Mouse (Mus musculus): ENCODE measurements around the gene 4931406C07Rik.

GRCm38 (mm10) chr9:15307257-15307656 lies 1.0 kb upstream of the 4931406C07Rik start:
- TF ChIP-seq CTCF (conservative IDR thresholded peaks at IDR 0.05 in 1 of 2, IDR thresholded peaks at IDR 0.05 in 1 of 2; ENCODE audit: low read depth in 2 of 2, low read length in 2 of 2): no peak
- TF ChIP-seq ETS1 (conservative IDR thresholded peaks at IDR 0.05; ENCODE audit: low read depth, low read length): no peak
- TF ChIP-seq ZNF384 (IDR thresholded peaks at IDR 0.05; ENCODE audit: low read depth, low read length): no peak
- TF ChIP-seq EP300 (IDR thresholded peaks at IDR 0.05; ENCODE audit: low read length): no peak
- TF ChIP-seq UBTF (IDR thresholded peaks at IDR 0.05; ENCODE audit: low read depth, low read length): no peak
- no peak for TF ChIP-seq IRF4 (IDR thresholded peaks at IDR 0.05; ENCODE audit: low read depth, low read length)
- TF ChIP-seq NRF1 (IDR thresholded peaks at IDR 0.05; ENCODE audit: low read depth, low read length): no peak
- TF ChIP-seq ZKSCAN1 (IDR thresholded peaks at IDR 0.05; ENCODE audit: borderline replicate concordance, low read depth, low read length): no peak
- TF ChIP-seq USF2 (conservative IDR thresholded peaks at IDR 0.05; ENCODE audit: low read depth, low read length): no peak
